Mouse (Mus musculus): ENCODE results near the gene Gm20388. TPM values are rescaled to one million over a fixed set of nuclear protein-coding genes. Genes with fewer than 3 reads are reported as not detected.

The Gm20388 gene
- polyA plus RNA-seq, 1 experiment from 2014 or later, result 5.5 TPM

GRCm38 (mm10) chr8:121603801-121604200, 1693.2 kb downstream of the Gm20388 start:
- Histone ChIP-seq H3K4me3 (no peak overlapping the region), H3K27me3 (ENCODE audit: poor library complexity, severe bottlenecking) (no peaks in the 10 kb centered on the region), H3K36me3 (replicated peaks) (peaks cover 98% of the 10 kb centered on the region), H3K4me1 (no peaks in the 10 kb centered on the region), H3K27ac (no peak overlapping the region), H3K9me3 (no peaks in the 10 kb centered on the region)
- no peak for DNase-seq (ENCODE audit: extremely low spot score, low spot score)
- WGBS, result 95% methylated on average over 12 of the region's 12 CpGs

DNA sequence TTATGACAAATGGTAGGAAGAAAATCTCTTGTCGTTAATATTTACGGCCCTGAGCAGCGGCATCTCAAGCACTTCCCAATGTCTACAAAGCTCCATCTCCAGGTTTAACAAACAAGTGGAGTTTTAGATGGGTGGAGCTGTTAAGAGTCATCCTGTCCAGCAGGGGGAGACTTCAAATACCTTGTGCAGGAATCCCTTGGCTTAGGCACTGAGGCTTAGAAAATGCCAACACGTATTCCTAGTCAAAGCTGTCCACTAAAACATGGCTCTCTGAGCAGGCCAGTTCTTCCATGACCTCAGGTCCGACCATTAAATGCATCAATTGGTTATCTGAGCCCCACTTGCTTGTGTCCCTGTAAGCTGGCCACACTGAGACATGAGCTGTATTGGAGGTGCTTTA, 1697.0 kb downstream of the Gm20388 start:
- Histone ChIP-seq H3K9me3 (no peaks in the 10 kb centered on the region), H3K36me3 (replicated peaks) (peaks cover 98% of the 10 kb centered on the region), H3K4me3 (no peak overlapping the region), H3K27ac (no peak overlapping the region), H3K4me1 (no peaks in the 10 kb centered on the region), H3K27me3 (ENCODE audit: poor library complexity, severe bottlenecking) (no peaks in the 10 kb centered on the region)
- 92% methylated on average over 5 of the region's 5 CpGs for WGBS
- DNase-seq (ENCODE audit: extremely low spot score, low spot score), result no peak

- WGBS, result 93% methylated on average over 15 of the region's 15 CpGs
- H3K4me3 ChIP-seq, result no peak overlapping the region
- H3K9me3 ChIP-seq, result no peaks in the 10 kb centered on the region
- DNase-seq (ENCODE audit: extremely low spot score, low spot score), result no peak
- H3K36me3 ChIP-seq (replicated peaks), result peaks cover 87% of the 10 kb centered on the region
- H3K27me3 ChIP-seq (ENCODE audit: poor library complexity, severe bottlenecking), result no peaks in the 10 kb centered on the region
- no peak overlapping the region for H3K27ac ChIP-seq
- 0 out of 2 replicates have a peak, but pooled peaks cover 3% of the 10 kb centered on the region for H3K4me1 ChIP-seq
These were observed 1698.6 kb downstream of the Gm20388 start for GRCm38 (mm10) chr8:121609251-121609650.

GRCm38 (mm10) chr8:121609916-121610315, 1699.3 kb downstream of the Gm20388 start:
- no peak overlapping the region for H3K4me3 ChIP-seq
- H3K27me3 ChIP-seq (ENCODE audit: poor library complexity, severe bottlenecking), result no peaks in the 10 kb centered on the region
- H3K27ac ChIP-seq, result no peak overlapping the region
- peaks cover 84% of the 10 kb centered on the region for H3K36me3 ChIP-seq (replicated peaks)
- H3K4me1 ChIP-seq, result 0 out of 2 replicates have a peak, but pooled peaks cover 3% of the 10 kb centered on the region
- WGBS, result 94% methylated on average over 11 of the region's 11 CpGs
- DNase-seq (ENCODE audit: extremely low spot score, low spot score), result no peak
- H3K9me3 ChIP-seq, result no peaks in the 10 kb centered on the region

GRCm38 (mm10) chr8:121613419-121613818, 1702.8 kb downstream of the Gm20388 start:
- DNase-seq (ENCODE audit: extremely low spot score, low spot score), result no peak
- Histone ChIP-seq H3K27me3 (ENCODE audit: poor library complexity, severe bottlenecking) (no peaks in the 10 kb centered on the region), H3K4me3 (no peak overlapping the region), H3K27ac (peak overlapping the region; percentile 25; the same call in 1 of the 2 replicates), H3K36me3 (replicated peaks) (peaks cover 84% of the 10 kb centered on the region), H3K9me3 (no peaks in the 10 kb centered on the region), H3K4me1 (0 out of 2 replicates have a peak, but pooled peaks cover 3% of the 10 kb centered on the region)

GRCm38 (mm10) chr8:121619401-121619995, 1708.9 kb downstream of the Gm20388 start:
- no peak overlapping the region for H3K4me3 ChIP-seq
- WGBS, result 78% methylated on average over 7 of the region's 7 CpGs
- H3K27ac ChIP-seq, result no peak overlapping the region
- H3K4me1 ChIP-seq, result peaks cover 6% of the 10 kb centered on the region; the same call in 1 of the 2 replicates
- DNase-seq (ENCODE audit: extremely low spot score, low spot score), result no peak
- H3K27me3 ChIP-seq (ENCODE audit: poor library complexity, severe bottlenecking), result no peaks in the 10 kb centered on the region
- H3K9me3 ChIP-seq, result no peaks in the 10 kb centered on the region
- H3K36me3 ChIP-seq (replicated peaks), result peaks cover 62% of the 10 kb centered on the region

- H3K4me3 ChIP-seq, result no peak overlapping the region
- WGBS, result 89% methylated on average over 12 of the region's 12 CpGs
- H3K27ac ChIP-seq, result no peak overlapping the region
- no peaks in the 10 kb centered on the region for H3K27me3 ChIP-seq (ENCODE audit: poor library complexity, severe bottlenecking)
- H3K36me3 ChIP-seq (replicated peaks), result peaks cover 58% of the 10 kb centered on the region
- DNase-seq (ENCODE audit: extremely low spot score, low spot score), result no peak
- H3K4me1 ChIP-seq, result peaks cover 11% of the 10 kb centered on the region; the same call in 1 of the 2 replicates
- no peaks in the 10 kb centered on the region for H3K9me3 ChIP-seq
These were observed 1710.3 kb downstream of the Gm20388 start for GRCm38 (mm10) chr8:121620801-121621516.

- Histone ChIP-seq H3K4me1 (peaks cover 17% of the 10 kb centered on the region; the same call in 1 of the 2 replicates), H3K4me3 (no peak overlapping the region), H3K27me3 (ENCODE audit: poor library complexity, severe bottlenecking) (no peaks in the 10 kb centered on the region), H3K36me3 (replicated peaks) (peaks cover 58% of the 10 kb centered on the region), H3K27ac (no peak overlapping the region), H3K9me3 (no peaks in the 10 kb centered on the region)
- no peak for DNase-seq (ENCODE audit: extremely low spot score, low spot score)
- WGBS, result 86% methylated on average over 1 of the region's 1 CpGs
These were observed 1711.2 kb downstream of the Gm20388 start for GRCm38 (mm10) chr8:121621879-121622278.

GRCm38 (mm10) chr8:121623043-121623442, 1712.4 kb downstream of the Gm20388 start:
- H3K9me3 ChIP-seq, result no peaks in the 10 kb centered on the region
- peaks cover 17% of the 10 kb centered on the region; the same call in 1 of the 2 replicates for H3K4me1 ChIP-seq
- H3K27me3 ChIP-seq (ENCODE audit: poor library complexity, severe bottlenecking), result no peaks in the 10 kb centered on the region
- no peak overlapping the region for H3K4me3 ChIP-seq
- DNase-seq (ENCODE audit: extremely low spot score, low spot score), result no peak
- H3K27ac ChIP-seq, result no peak overlapping the region
- H3K36me3 ChIP-seq (replicated peaks), result peaks cover 58% of the 10 kb centered on the region
- 89% methylated on average over 8 of the region's 8 CpGs for WGBS

DNA sequence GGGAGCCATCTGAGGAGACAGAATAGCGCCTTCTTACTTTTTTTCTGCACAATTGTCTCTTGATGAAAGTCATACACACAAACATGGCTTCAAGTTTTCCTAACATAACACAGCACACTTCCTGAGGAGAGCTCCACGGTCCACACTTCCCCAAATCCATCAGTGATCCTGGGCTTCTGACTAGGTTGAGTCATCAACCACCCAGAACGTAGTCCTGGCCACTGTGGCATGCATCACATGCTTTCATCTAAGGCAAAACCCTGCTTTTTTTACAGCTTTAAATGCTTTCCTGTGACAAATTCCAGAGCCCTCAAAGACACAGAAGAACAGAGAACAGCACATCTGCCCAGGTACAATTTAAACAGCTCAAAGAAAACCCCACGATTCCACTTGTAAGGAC, 1718.0 kb downstream of the Gm20388 start:
- H3K4me3 ChIP-seq, result no peak overlapping the region
- no peaks in the 10 kb centered on the region for H3K9me3 ChIP-seq
- no peak for DNase-seq (ENCODE audit: extremely low spot score, low spot score)
- peaks cover 25% of the 10 kb centered on the region for H3K4me1 ChIP-seq
- no peaks in the 10 kb centered on the region for H3K27me3 ChIP-seq (ENCODE audit: poor library complexity, severe bottlenecking)
- H3K36me3 ChIP-seq (replicated peaks), result peaks cover 62% of the 10 kb centered on the region
- H3K27ac ChIP-seq, result no peak overlapping the region
- WGBS, result 90% methylated on average over 4 of the region's 4 CpGs

DNA sequence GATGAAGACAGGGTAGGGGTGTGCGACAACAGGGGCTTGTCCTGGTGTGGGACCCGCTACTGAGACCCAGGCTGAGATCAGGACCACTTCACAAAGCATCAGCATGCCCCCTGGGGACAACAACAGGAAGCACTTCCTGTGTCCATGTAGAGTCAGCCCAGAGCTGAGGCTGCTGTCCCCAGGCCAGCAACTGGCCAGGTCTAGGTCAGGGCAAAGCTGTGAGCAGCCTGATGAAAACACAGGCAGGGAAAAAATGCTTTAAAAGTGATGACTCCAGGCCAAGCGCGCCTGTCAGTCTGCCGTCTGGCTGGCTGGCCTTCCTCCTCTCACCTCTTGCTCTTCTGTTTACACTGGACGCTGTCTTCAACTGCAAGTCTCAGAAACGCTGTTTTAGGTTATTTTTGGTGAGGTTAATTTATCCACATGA, 1721.0 kb downstream of the Gm20388 start:
- no peaks in the 10 kb centered on the region for H3K9me3 ChIP-seq
- 87% methylated on average over 7 of the region's 7 CpGs for WGBS

DNA sequence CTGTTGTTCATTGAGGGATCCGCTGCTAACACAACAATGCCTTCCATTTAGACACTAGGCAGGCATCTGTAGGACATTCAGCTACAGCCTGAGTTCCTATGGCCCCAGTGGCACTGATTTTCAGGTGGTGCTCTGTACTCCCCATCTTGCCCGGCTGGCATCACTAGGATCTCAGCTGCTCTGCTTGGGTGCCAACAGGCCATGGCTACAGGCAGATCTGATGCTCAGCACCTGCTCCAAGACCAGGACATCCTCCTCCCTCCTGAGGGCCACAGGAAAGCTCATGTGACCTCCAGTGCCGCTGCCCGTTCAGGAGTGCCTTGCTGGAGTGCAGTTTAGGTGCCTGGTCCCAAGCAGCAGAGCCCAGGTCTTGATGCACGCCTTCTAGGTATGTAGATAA, 1721.8 kb downstream of the Gm20388 start:
- no peaks in the 10 kb centered on the region for H3K27me3 ChIP-seq (ENCODE audit: poor library complexity, severe bottlenecking)
- 88% methylated on average over 5 of the region's 5 CpGs for WGBS
- H3K9me3 ChIP-seq, result no peaks in the 10 kb centered on the region
- no peak for DNase-seq (ENCODE audit: extremely low spot score, low spot score)
- H3K27ac ChIP-seq, result no peak overlapping the region
- H3K4me1 ChIP-seq, result peaks cover 14% of the 10 kb centered on the region
- H3K4me3 ChIP-seq, result no peak overlapping the region
- H3K36me3 ChIP-seq (replicated peaks), result peaks cover 62% of the 10 kb centered on the region

More for the DNA sequence above, 1721.0 kb downstream of the Gm20388 start:
- Histone ChIP-seq H3K36me3 (replicated peaks) (peaks cover 69% of the 10 kb centered on the region), H3K27ac (no peak overlapping the region), H3K4me1 (peaks cover 14% of the 10 kb centered on the region), H3K4me3 (no peak overlapping the region), H3K27me3 (ENCODE audit: poor library complexity, severe bottlenecking) (no peaks in the 10 kb centered on the region)
- DNase-seq (ENCODE audit: extremely low spot score, low spot score), result no peak

- no peaks in the 10 kb centered on the region for H3K9me3 ChIP-seq
- no peaks in the 10 kb centered on the region for H3K27me3 ChIP-seq (ENCODE audit: poor library complexity, severe bottlenecking)
- no peak overlapping the region for H3K4me3 ChIP-seq
- DNase-seq (ENCODE audit: extremely low spot score, low spot score), result no peak
- WGBS, result 75% methylated on average over 6 of the region's 6 CpGs
- peaks cover 47% of the 10 kb centered on the region for H3K36me3 ChIP-seq (replicated peaks)
- no peak overlapping the region for H3K27ac ChIP-seq
- H3K4me1 ChIP-seq, result peaks cover 14% of the 10 kb centered on the region
These were observed 1724.9 kb downstream of the Gm20388 start for GRCm38 (mm10) chr8:121635534-121635933.
